Mouse (Mus musculus): ENCODE data around the gene Gpbp1. TPM values are rescaled to one million over a fixed set of nuclear protein-coding genes. Genes with fewer than 3 reads are reported as not detected.
A peak's percentile ranks its signal among the peaks of the same experiment; 100 is the strongest.

Gene Gpbp1
- total and polyA plus RNA-seq, 3 experiments: 58.2 to 648 (median 76.3) TPM

DNA sequence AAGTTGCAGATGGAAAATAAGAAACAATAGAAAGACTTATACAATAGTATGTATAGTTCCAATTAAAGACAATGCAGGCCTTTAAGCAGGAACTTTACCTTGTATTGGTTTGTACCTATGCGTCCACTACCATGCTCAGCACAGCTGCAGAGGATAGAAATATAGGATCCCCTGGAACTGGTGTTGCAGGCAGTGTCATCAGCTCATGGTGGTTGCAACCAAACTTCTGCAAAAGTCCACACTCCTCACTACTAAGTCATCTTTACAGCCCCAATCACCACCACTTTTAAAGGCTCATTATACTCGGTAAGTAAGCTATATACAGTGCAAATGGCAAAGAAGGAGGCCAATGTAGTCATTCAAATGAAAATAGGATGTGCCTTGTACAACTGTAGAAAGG, 12.2 kb downstream of the Gpbp1 start:
- Histone ChIP-seq H3K4me3 (ENCODE audit: control insufficient read depth in 1 of 2, insufficient read depth in 1 of 2, low read depth in 2 of 2, low read length in 2 of 2) (peak overlapping the region in 1 of 2 experiments; percentile 37; a peak in 2 of 4 replicates), H3K4me1 (ENCODE audit: control insufficient read depth in 1 of 2, insufficient read depth in 2 of 2, low read length in 2 of 2) (peaks cover 28 to 54% of the 10 kb centered on the region in 2 experiments), H3K79me2 (ENCODE audit: control insufficient read depth, insufficient read depth, low read length, poor library complexity) (peaks cover 85% of the 10 kb centered on the region), H3K9ac (ENCODE audit: control insufficient read depth, low read depth, low read length, poor library complexity, severe bottlenecking) (no peak overlapping the region), H3K27me3 (ENCODE audit: control insufficient read depth in 1 of 2, insufficient read depth in 2 of 2, low read length in 2 of 2) (no peaks in the 10 kb centered on the region), H3K27ac (ENCODE audit: control insufficient read depth, low read depth, low read length) (peak overlapping the region; percentile 57; the same call in 1 of the 2 replicates), H3K9me3 (replicated peaks; ENCODE audit: insufficient read depth, low read length) (no peaks in the 10 kb centered on the region), H3K36me3 (ENCODE audit: control insufficient read depth in 1 of 2, insufficient read depth in 2 of 2, low read length in 2 of 2) (peaks cover 43 to 78% of the 10 kb centered on the region in 2 experiments)
- DNase-seq (ENCODE audit: low read depth, low spot score): peak; percentile 60
- TF ChIP-seq HCFC1 (IDR thresholded peaks at IDR 0.05; ENCODE audit: low read depth, low read length): no peak
- no peak for TF ChIP-seq GATA1 (IDR thresholded peaks at IDR 0.05; ENCODE audit: low read depth, low read length)
- no peak; a peak in 1 of 4 replicates for TF ChIP-seq EP300 (IDR thresholded peaks at IDR 0.05; ENCODE audit: low read depth in 1 of 2, low read length in 2 of 2)
- no peak for TF ChIP-seq MEF2A (IDR thresholded peaks at IDR 0.05; ENCODE audit: extremely low read depth, insufficient replicate concordance, low read depth, low read length, poor library complexity, severe bottlenecking)
- no peak for TF ChIP-seq ELF1 (IDR thresholded peaks at IDR 0.05; ENCODE audit: low read depth, low read length)
- TF ChIP-seq POLR2AphosphoS5 (IDR thresholded peaks at IDR 0.05; ENCODE audit: borderline replicate concordance, low read depth, low read length): no peak

DNA sequence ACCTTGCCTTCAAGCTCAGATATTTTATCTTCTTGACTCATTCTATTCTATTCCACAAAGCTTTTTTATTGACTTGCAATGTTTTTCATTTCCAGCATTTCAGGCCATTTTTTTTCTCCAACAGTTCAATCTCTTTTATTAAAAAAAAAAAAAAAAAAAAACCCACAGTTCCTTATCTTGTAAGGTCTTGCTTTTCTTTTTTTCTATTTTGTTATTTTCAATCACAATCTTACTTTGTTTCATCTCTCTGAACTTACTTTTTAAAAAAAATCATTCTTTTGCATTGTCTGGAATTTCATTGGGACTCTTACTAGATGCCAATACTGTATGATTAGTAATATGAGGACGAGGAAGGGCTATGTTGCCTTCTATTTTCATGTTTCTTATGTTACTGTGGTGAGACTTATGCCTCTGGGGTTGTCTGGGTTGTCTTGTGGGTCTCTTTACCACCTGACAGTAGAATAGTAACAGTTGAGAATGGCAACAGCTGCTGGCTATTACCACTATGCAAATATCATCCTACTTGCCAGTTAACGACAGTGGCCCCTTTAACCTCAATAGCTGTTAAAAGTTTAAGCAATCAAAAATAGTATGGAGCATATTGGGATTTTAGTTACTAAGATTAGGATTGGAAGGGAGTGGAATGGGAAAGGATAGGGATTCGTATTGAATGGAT, 19.2 kb downstream of the Gpbp1 start:
- TF ChIP-seq USF1 (IDR thresholded peaks at IDR 0.05; ENCODE audit: low read depth, low read length) (no peak), TAL1 (IDR thresholded peaks at IDR 0.05; ENCODE audit: low read length) (no peak), CTCF (IDR thresholded peaks at IDR 0.05 in 2 of 3, conservative IDR thresholded peaks at IDR 0.05 in 1 of 3; ENCODE audit: control insufficient read depth in 1 of 3, insufficient read depth in 1 of 3, low read depth in 2 of 3, low read length in 3 of 3, poor library complexity in 1 of 3, severe bottlenecking in 1 of 3) (no peak), E2F4 (IDR thresholded peaks at IDR 0.05; ENCODE audit: borderline replicate concordance, low read depth, low read length) (no peak), MYC (IDR thresholded peaks at IDR 0.05; ENCODE audit: low read depth, low read length) (no peak), MYB (IDR thresholded peaks at IDR 0.05; ENCODE audit: low read depth, low read length) (no peak), CHD1 (IDR thresholded peaks at IDR 0.05; ENCODE audit: low read depth, low read length) (no peak), ZNF384 (IDR thresholded peaks at IDR 0.05; ENCODE audit: low read depth, low read length) (peak; percentile 83)
- DNase-seq (ENCODE audit: low read depth, low spot score): no peak
- Histone ChIP-seq H3K4me3 (ENCODE audit: control insufficient read depth in 1 of 2, insufficient read depth in 1 of 2, low read depth in 2 of 2, low read length in 2 of 2) (no peak overlapping the region), H3K79me2 (ENCODE audit: control insufficient read depth, insufficient read depth, low read length, poor library complexity) (peaks cover 71% of the 10 kb centered on the region), H3K27me3 (ENCODE audit: control insufficient read depth in 1 of 2, insufficient read depth in 2 of 2, low read length in 2 of 2) (no peaks in the 10 kb centered on the region), H3K36me3 (ENCODE audit: control insufficient read depth in 1 of 2, insufficient read depth in 2 of 2, low read length in 2 of 2) (peaks cover 40 to 58% of the 10 kb centered on the region in 2 experiments), H3K9me3 (replicated peaks; ENCODE audit: insufficient read depth, low read length) (no peaks in the 10 kb centered on the region), H3K9ac (ENCODE audit: control insufficient read depth, low read depth, low read length, poor library complexity, severe bottlenecking) (no peak overlapping the region), H3K27ac (ENCODE audit: control insufficient read depth, low read depth, low read length) (no peak overlapping the region), H3K4me1 (ENCODE audit: control insufficient read depth in 1 of 2, insufficient read depth in 2 of 2, low read length in 2 of 2) (peaks cover 6 to 32% of the 10 kb centered on the region in 2 experiments)
